Mouse (Mus musculus): ENCODE measurements around the gene Rplp0. TPM values are rescaled to one million over a fixed set of nuclear protein-coding genes. Genes with fewer than 3 reads are reported as not detected.

Gene Rplp0
- 952 and 1,000 TPM in 2 replicates for polyA plus RNA-seq (2014; fragmentation: Nextera tagmentation; extraction: Ambion mirVana)

- Histone ChIP-seq H3K4me3 (replicated peaks; ENCODE audit: low read length) (peak within 1 kb of the TSS; percentile 91), H3K27me3 (ENCODE audit: control insufficient read depth, insufficient read depth, low read length) (no peaks in the 10 kb centered on the region), H3K36me3 (replicated peaks; ENCODE audit: control insufficient read depth, insufficient read depth) (peaks cover 44% of the 10 kb centered on the region), H3K9me3 (ENCODE audit: control insufficient read depth, low read length) (no peaks in the 10 kb centered on the region), H3K27ac (peak within 1 kb of the TSS; percentile 86), H3K4me2 (replicated peaks) (peak within 1 kb of the TSS; percentile 65), H3K4me1 (replicated peaks; ENCODE audit: control insufficient read depth, insufficient read depth, low read length) (peaks cover 14% of the 10 kb centered on the region), H3K9ac (peak within 1 kb of the TSS; percentile 97)
- ATAC-seq (ENCODE audit: low FRiP score) (peak; percentile 98), DNase-seq (ENCODE audit: low spot score) (peak; percentile 99)
- under 1% methylated on average over 64 of the region's 78 CpGs for WGBS
Measured at GRCm38 (mm10) chr5:115559237-115560101, at the start of gene Rplp0. Gene Rplp0, plus strand, starts transcription at chr5:115559467.

GRCm38 (mm10) chr5:115509790-115510689 lies 49.2 kb upstream of the Rplp0 start:
- no peaks in the 10 kb centered on the region for H3K9me3 ChIP-seq (ENCODE audit: control insufficient read depth, low read length)
- H3K9ac ChIP-seq: peak overlapping the region; percentile 29; the same call in 1 of the 2 replicates
- no peaks in the 10 kb centered on the region for H3K27me3 ChIP-seq (ENCODE audit: control insufficient read depth, insufficient read depth, low read length)
- peaks cover 38% of the 10 kb centered on the region for H3K4me1 ChIP-seq (replicated peaks; ENCODE audit: control insufficient read depth, insufficient read depth, low read length)
- no peak for ATAC-seq (ENCODE audit: low FRiP score)
- peak overlapping the region; percentile 63 for H3K4me2 ChIP-seq (replicated peaks)
- peak overlapping the region; percentile 48; the same call in 1 of the 2 replicates for H3K27ac ChIP-seq
- DNase-seq (ENCODE audit: low spot score): no peak
- H3K4me3 ChIP-seq (replicated peaks; ENCODE audit: low read length): no peak overlapping the region
- no peaks in the 10 kb centered on the region for H3K36me3 ChIP-seq (replicated peaks; ENCODE audit: control insufficient read depth, insufficient read depth)
- 60% methylated on average over 15 of the region's 15 CpGs for WGBS

- no peak overlapping the region for H3K4me3 ChIP-seq (replicated peaks; ENCODE audit: low read length)
- no peaks in the 10 kb centered on the region for H3K9me3 ChIP-seq (ENCODE audit: control insufficient read depth, low read length)
- no peak overlapping the region for H3K4me2 ChIP-seq (replicated peaks)
- H3K27me3 ChIP-seq (ENCODE audit: control insufficient read depth, insufficient read depth, low read length): no peaks in the 10 kb centered on the region
- ATAC-seq (ENCODE audit: low FRiP score) (no peak), DNase-seq (ENCODE audit: low spot score) (no peak)
- H3K4me1 ChIP-seq (replicated peaks; ENCODE audit: control insufficient read depth, insufficient read depth, low read length): peaks cover 35% of the 10 kb centered on the region
- WGBS: 88% methylated on average over 7 of the region's 7 CpGs
- no peaks in the 10 kb centered on the region for H3K36me3 ChIP-seq (replicated peaks; ENCODE audit: control insufficient read depth, insufficient read depth)
- H3K27ac ChIP-seq: no peak overlapping the region
- no peak overlapping the region for H3K9ac ChIP-seq
Measured at GRCm38 (mm10) chr5:115512375-115512774, 46.9 kb upstream of the Rplp0 start.

- DNase-seq (ENCODE audit: low spot score): no peak
- 97% methylated on average over 14 of the region's 14 CpGs for WGBS
- H3K9me3 ChIP-seq (ENCODE audit: control insufficient read depth, low read length): no peaks in the 10 kb centered on the region
- H3K4me1 ChIP-seq (replicated peaks; ENCODE audit: control insufficient read depth, insufficient read depth, low read length): peaks cover 27% of the 10 kb centered on the region
- H3K36me3 ChIP-seq (replicated peaks; ENCODE audit: control insufficient read depth, insufficient read depth): no peaks in the 10 kb centered on the region
- no peak overlapping the region for H3K9ac ChIP-seq
- no peak overlapping the region for H3K4me3 ChIP-seq (replicated peaks; ENCODE audit: low read length)
- no peak overlapping the region for H3K4me2 ChIP-seq (replicated peaks)
- no peak for ATAC-seq (ENCODE audit: low FRiP score)
- no peak overlapping the region for H3K27ac ChIP-seq
- no peaks in the 10 kb centered on the region for H3K27me3 ChIP-seq (ENCODE audit: control insufficient read depth, insufficient read depth, low read length)
Measured at GRCm38 (mm10) chr5:115513246-115513645, 46.0 kb upstream of the Rplp0 start.

- Histone ChIP-seq H3K27me3 (ENCODE audit: control insufficient read depth, insufficient read depth, low read length) (no peaks in the 10 kb centered on the region), H3K4me1 (replicated peaks; ENCODE audit: control insufficient read depth, insufficient read depth, low read length) (peaks cover 22% of the 10 kb centered on the region), H3K27ac (no peak overlapping the region), H3K36me3 (replicated peaks; ENCODE audit: control insufficient read depth, insufficient read depth) (no peaks in the 10 kb centered on the region), H3K4me2 (replicated peaks) (no peak overlapping the region), H3K9me3 (ENCODE audit: control insufficient read depth, low read length) (no peaks in the 10 kb centered on the region), H3K4me3 (replicated peaks; ENCODE audit: low read length) (no peak overlapping the region), H3K9ac (no peak overlapping the region)
- 94% methylated on average over 16 of the region's 16 CpGs for WGBS
- ATAC-seq (ENCODE audit: low FRiP score): no peak
- no peak for DNase-seq (ENCODE audit: low spot score)
Measured at GRCm38 (mm10) chr5:115513721-115514120, 45.5 kb upstream of the Rplp0 start.

- 89% methylated on average over 6 of the region's 6 CpGs for WGBS
- Histone ChIP-seq H3K9me3 (ENCODE audit: control insufficient read depth, low read length) (no peaks in the 10 kb centered on the region), H3K9ac (no peak overlapping the region), H3K27me3 (ENCODE audit: control insufficient read depth, insufficient read depth, low read length) (no peaks in the 10 kb centered on the region), H3K27ac (peak overlapping the region; percentile 58; the same call in 1 of the 2 replicates), H3K4me1 (replicated peaks; ENCODE audit: control insufficient read depth, insufficient read depth, low read length) (peaks cover 16% of the 10 kb centered on the region; the same call in 1 of the 2 replicates), H3K36me3 (replicated peaks; ENCODE audit: control insufficient read depth, insufficient read depth) (no peaks in the 10 kb centered on the region), H3K4me3 (replicated peaks; ENCODE audit: low read length) (no peak overlapping the region), H3K4me2 (replicated peaks) (no peak overlapping the region)
- ATAC-seq (ENCODE audit: low FRiP score): no peak
- no peak for DNase-seq (ENCODE audit: low spot score)
Measured at GRCm38 (mm10) chr5:115514346-115514745, 44.9 kb upstream of the Rplp0 start.

- Histone ChIP-seq H3K27ac (peak overlapping the region; percentile 58), H3K4me1 (replicated peaks; ENCODE audit: control insufficient read depth, insufficient read depth, low read length) (peaks cover 9% of the 10 kb centered on the region; the same call in 1 of the 2 replicates), H3K4me3 (replicated peaks; ENCODE audit: low read length) (no peak overlapping the region), H3K9me3 (ENCODE audit: control insufficient read depth, low read length) (no peaks in the 10 kb centered on the region), H3K27me3 (ENCODE audit: control insufficient read depth, insufficient read depth, low read length) (no peaks in the 10 kb centered on the region), H3K4me2 (replicated peaks) (0 out of 2 replicates have a peak overlapping the region, but pooled peaks have one; percentile 7), H3K9ac (no peak overlapping the region), H3K36me3 (replicated peaks; ENCODE audit: control insufficient read depth, insufficient read depth) (no peaks in the 10 kb centered on the region)
- WGBS: 70% methylated on average over 20 of the region's 20 CpGs
- ATAC-seq (ENCODE audit: low FRiP score): no peak; the same call in 1 of the 2 replicates
- DNase-seq (ENCODE audit: low spot score): no peak
Measured at GRCm38 (mm10) chr5:115514896-115515587, 44.2 kb upstream of the Rplp0 start.

GRCm38 (mm10) chr5:115516081-115516907 lies 43.0 kb upstream of the Rplp0 start:
- no peaks in the 10 kb centered on the region for H3K36me3 ChIP-seq (replicated peaks; ENCODE audit: control insufficient read depth, insufficient read depth)
- H3K27ac ChIP-seq: no peak overlapping the region
- no peak overlapping the region for H3K4me3 ChIP-seq (replicated peaks; ENCODE audit: low read length)
- WGBS: 77% methylated on average over 32 of the region's 32 CpGs
- no peak for DNase-seq (ENCODE audit: low spot score)
- no peaks in the 10 kb centered on the region for H3K9me3 ChIP-seq (ENCODE audit: control insufficient read depth, low read length)
- no peak for ATAC-seq (ENCODE audit: low FRiP score)
- H3K9ac ChIP-seq: no peak overlapping the region
- peaks cover 9% of the 10 kb centered on the region; the same call in 1 of the 2 replicates for H3K4me1 ChIP-seq (replicated peaks; ENCODE audit: control insufficient read depth, insufficient read depth, low read length)
- no peaks in the 10 kb centered on the region for H3K27me3 ChIP-seq (ENCODE audit: control insufficient read depth, insufficient read depth, low read length)
- no peak overlapping the region for H3K4me2 ChIP-seq (replicated peaks)

Measured in hindbrain, embryonic 14.5 days (tissue).